Mouse (Mus musculus): Measurements from ENCODE around the gene Dtd1. TPM values are rescaled to one million over a fixed set of nuclear protein-coding genes. Genes with fewer than 3 reads are reported as not detected.

The Dtd1 gene
- total RNA-seq, 2 experiments from 2014 or later = 12.4 to 13.3 TPM

DNA sequence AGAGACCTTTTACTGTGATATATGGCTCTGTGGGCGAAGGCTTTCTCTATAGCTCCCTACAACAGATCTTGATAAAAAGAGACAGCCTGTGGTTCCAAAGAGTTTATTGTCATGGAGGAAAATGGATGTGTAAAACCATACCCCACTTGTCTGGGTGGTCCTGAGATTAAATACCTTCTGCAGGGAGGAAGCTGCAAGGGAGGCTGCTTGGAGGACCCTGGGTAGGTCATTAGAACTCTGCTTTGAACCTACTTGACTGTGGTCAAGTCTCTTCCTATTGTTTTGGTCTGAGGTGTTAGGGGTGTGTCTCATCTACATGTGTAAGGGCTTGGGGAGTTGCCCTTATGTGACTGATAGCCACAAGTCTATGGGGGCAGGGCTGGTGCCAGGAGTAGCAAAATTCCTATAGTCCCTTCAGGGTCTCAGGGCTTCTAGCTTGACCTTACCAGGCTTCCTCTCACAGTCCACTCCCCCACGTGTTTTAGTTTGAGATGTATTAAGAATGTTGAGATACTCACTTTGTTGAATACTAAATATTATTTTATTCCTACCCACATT, 115.6 kb downstream of the Dtd1 start:
- no peak for DNase-seq

- DNase-seq = no peak
These were observed 116.6 kb downstream of the Dtd1 start for GRCm38 (mm10) chr2:144716248-144716647.

DNA sequence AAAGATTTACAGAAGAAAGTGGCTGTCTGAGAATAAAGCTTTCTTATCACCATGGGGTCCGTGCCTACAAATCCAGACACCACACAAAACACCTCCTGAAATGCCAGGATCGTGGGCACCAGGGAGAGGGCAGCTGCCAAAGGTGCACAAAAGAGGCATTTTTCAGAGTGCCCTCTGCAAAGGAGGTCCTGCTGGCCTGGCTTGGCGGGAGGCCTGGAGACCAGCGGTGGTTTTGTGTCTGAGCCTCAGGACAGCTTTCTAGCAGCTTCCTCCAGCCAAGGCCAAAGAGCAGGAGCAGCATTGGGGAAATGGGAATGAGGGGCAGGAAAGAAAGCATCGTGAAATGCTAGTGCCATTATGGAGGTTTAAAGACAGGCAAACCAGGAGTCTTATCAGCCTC, 118.6 kb downstream of the Dtd1 start:
- no peak for DNase-seq

DNA sequence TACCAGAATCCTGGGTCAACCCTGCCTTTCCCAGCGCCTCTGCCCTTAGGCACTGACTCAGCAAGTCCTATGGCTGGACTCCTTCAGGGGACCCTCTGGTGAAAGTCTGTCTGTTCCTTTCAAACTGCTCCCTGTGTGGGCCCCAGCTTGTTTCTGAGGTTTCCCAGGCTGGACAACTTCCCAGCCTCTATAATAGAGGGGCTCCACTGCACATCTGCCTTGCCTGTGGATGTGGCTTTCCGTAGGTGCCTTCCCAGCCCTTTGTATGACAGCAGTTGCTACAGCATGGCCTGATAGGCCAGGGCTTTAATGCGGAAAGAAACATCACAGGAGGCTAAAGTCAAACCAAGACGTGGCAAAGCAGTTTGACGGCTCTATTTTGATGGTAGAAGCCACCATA, 119.6 kb downstream of the Dtd1 start:
- DNase-seq = no peak

GRCm38 (mm10) chr2:144719718-144720117, 120.0 kb downstream of the Dtd1 start:
- no peak for DNase-seq

DNA sequence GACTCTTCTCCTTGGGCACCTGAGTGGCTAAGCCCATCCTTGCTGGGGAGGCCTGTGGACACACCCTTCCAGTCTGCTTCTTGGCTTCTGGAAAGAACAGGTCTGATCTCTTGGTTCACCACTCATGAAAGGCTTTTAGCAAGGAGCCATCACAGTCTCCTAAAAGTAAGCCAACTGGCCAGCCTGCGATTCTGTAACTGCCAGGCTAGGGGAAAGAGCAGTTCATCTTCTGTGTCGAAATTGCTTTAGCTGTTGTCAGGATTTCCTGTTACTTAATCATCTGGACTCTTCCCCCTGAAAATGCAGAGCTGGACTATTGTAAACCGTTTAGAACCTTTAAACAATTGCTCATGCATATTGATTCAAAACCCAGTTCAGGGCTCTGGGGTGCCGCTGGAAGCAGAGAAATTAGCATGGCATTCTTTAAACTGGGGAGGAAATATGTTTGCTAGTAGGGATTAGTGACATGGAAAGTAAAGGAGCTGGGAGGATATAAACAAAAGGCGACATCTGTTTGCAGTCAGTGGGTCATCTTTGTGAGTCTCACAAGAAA, 120.8 kb downstream of the Dtd1 start:
- no peak for DNase-seq

DNA sequence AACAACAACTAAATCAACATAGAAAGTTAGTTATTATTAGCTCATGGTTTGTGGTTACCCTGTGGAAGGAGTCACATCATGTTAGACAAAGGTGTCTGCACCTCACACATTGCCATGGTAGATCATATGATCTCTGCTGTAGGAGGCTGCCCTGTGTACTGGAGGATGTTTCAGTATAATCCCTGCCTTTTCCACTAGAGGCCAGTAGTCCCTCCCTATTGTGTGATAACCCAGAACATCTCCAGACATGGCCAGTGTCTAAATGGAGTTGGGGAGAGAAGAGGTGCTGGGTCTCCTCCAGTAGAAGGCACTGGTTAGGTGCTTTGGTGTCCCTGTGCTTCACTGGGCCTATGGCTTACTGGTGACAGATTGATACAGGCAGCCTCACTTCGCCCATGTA, 125.0 kb downstream of the Dtd1 start:
- no peak for DNase-seq

DNA sequence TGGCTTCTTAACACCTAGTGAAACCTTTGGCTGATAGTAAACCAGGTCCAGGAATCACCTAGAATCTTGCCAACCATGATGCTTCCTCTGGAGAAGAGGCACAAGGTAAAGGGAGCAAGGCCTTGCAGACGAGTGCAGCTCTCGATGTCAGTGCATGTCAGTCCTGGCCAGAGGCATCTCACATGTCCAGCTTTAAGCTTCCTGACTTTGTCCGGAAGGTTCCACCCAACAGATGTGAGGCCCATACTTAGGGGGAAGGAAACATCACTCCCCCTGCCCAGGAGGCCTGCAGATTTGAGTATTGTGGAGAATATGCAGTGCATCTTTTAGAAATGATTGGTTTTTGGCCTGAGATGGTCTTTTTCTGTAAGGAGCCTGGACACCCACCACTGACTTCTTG, 127.4 kb downstream of the Dtd1 start:
- no peak for DNase-seq

DNA sequence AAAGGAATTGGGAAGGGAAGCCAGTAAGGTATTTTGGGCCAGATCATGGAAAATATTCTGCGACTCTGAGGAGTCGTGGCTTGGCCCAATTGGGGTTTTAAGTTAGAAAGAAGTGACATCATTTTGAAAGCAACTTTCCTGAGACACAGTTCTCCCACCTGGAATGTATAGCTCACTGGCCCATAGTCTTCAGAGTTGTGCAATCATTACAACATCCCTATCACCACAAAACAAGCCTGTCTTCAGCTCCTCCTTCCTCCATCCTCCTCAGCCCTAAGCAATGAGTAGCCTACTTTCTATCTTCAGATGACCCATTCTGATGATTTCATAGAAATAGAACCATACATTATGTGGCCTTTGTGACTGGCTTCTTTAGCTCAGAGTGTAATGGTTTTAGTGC, 130.1 kb downstream of the Dtd1 start:
- DNase-seq = no peak

DNA sequence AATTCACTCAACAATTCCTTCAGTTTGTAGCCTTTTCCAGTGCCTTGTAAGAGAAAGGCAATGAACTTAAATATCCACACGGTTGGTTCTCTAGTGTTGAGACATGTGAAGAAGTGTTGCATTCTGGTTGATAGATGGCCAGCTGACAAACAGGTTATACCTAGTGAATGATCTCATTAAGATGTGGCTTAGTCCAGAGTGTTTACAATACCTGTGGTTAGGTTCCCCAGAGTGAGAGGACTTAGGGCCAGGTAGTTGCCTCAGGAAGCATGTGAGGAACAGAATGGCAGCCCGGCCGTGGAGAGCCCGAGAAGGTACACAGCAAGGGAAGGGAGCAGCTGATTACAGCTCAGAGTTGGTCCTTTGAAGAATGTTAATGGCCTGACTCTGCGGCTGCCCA, 138.5 kb downstream of the Dtd1 start:
- no peak for DNase-seq

DNA sequence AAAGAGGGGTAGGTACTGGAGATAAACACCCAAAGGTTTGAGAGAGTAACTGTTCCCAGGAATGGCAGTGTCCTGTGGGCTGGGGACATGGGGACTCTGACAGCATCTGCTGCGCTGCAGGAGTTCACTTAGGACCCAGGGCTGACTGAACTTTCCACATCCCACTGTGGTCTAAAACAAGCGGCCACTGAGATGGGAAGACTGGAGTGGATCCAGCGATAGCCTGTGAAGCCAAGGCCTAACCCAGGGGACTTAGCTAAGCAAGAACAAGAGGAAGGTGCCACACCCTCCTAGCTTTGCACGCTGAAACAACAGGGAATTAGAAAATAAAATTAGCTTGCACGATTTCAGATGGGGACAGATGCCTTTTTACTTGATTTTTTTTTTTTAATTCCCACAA, 138.9 kb downstream of the Dtd1 start:
- peak; percentile 50 for DNase-seq

- DNase-seq = peak; percentile 67
These were observed 140.9 kb downstream of the Dtd1 start for GRCm38 (mm10) chr2:144740577-144740997.

- DNase-seq = no peak
These were observed 142.3 kb downstream of the Dtd1 start for GRCm38 (mm10) chr2:144741973-144742372.

- DNase-seq = no peak
These were observed 143.6 kb downstream of the Dtd1 start for GRCm38 (mm10) chr2:144743316-144743715.

DNA sequence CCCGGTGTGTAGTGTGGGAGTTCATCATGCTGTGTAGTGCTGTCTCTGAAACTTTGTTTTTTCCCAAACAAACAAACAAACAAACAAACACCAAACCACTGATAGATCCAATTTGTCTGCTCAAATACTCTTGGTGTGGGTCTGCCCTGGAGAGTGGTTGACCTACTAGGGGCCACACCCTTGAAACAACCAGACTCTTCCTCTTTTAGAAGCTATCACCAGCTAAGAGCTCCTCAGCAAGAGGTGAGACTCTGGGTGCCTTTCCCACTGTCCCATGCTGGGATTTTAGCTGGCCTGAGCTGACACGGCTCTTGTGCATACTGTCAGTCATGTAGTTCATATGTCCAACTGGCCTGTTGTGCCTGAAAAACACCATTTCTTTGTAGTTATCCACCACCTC, 145.6 kb downstream of the Dtd1 start:
- DNase-seq = no peak

DNA sequence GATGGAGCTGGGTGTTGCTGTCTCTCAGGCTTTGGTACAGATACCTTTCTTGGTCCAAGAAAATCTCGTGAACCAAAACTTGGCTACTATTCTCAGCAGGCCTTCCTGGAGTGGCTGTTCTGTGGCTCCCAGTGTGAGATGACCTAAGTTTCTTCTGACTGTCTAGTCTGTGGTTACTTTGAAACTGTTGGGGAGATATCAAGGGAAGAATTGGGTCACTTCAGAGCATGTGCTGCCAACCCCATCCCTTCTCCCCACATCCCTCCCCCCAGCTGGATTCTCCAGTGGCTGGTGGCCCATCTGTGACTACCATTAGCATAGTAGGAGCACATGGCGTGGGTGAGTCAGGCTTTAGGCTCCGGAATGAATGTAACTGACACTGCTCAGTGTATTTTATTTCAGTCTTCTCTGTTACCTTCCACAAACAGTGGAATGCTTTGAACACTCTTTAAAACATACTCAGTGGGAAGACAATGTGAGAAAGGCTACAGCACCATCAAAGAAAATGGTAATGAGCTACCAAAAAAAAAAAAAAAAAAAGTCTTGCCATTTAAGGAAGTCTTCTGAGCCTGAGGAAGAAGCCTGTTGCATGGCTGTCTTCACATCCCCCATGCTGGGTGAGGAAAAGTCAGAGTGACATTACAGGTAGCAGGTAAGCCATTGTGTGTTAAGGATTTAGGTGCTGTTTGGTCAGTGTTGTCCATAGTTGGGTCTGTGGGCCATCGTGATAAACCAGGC, 146.5 kb downstream of the Dtd1 start:
- DNase-seq = no peak

DNA sequence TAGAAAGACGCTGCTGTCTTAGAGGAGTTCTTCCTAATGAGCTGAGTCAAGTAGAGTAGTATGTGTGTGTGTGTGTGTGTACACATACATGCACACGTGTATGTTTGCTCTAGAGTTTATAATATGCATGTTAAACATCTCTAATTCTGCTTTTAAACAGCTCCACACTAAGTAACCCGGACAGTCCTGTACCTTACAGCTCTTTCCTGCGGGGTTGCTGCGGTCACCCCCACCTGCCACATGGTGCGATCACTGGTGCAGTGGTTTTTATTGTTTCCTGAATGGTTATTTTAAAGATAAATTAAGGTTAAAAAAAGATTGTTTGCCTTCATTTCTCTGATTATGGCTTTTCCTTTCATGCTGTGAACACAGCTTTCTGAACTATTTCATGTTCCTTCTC, 153.9 kb downstream of the Dtd1 start:
- no peak for DNase-seq

DNA sequence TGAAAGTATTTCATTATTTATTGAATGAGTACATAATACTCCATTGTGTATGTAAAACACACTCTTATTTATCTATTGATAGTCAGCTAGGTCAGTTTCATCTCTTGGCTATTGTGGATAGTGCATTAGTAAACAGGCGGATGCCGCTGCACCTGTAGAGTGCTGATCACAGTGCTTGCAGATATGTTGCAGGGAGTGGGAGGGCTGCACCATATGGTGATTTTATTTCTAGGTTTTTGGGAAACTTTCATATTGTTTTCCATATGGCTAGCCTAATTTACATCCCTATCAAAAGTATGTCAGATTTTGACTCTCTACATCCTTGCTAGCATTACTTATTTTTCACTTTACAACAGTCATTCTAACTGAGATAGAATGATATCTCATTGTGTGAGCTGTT, 155.3 kb downstream of the Dtd1 start:
- no peak for DNase-seq

- DNase-seq = no peak
These were observed 161.0 kb downstream of the Dtd1 start for GRCm38 (mm10) chr2:144760666-144761065.

DNA sequence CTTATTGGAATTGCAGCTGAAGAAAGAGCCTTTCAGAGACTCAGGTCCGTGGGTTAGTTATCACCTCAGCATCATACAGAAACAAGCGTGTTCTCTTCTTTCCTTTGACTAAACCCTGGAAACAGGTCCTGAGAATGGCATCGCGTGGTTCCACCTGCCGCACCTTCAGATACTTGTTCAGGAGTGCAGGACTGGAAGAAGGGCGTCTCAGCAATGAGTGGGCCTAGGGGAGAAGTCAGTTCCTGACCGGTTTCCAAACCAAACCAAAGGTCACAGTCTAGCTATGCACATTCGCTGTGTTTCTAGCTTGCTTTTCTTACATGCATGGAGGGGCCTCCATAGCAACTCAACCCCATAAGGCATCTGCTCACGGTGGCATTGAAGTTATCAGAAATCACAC, 164.0 kb downstream of the Dtd1 start:
- no peak for DNase-seq

GRCm38 (mm10) chr2:144764116-144764788, 164.6 kb downstream of the Dtd1 start:
- no peak for DNase-seq

GRCm38 (mm10) chr2:144765219-144765618, 165.5 kb downstream of the Dtd1 start:
- DNase-seq = no peak

- no peak for DNase-seq
These were observed 168.8 kb downstream of the Dtd1 start for GRCm38 (mm10) chr2:144768375-144769117.
